Mouse (Mus musculus) v-Abl transformed pro-B cells (cell line): ENCODE results near the gene Zp1.

Experiments used
- in situ Hi-C, 2 experiments: fragments of 400-800 bp; cut with MboI; formaldehyde crosslinking; loops; one replicate each; pipeline ENCODE4 v1.15.1; 2025; ENCODE audit not compliant: unreplicated experiment in 2 of 2

The Zp1 gene

GRCm38 (mm10) chr19:10920532-10920931 is at the start of gene Zp1:
TSS of gene Zp1 (minus strand) at chr19:10920632.
- in situ Hi-C loops, result no loop called here

GRCm38 (mm10) chr19:10968578-10968977 is 48.1 kb upstream of the Zp1 start:
- in situ Hi-C loops, result loop anchor here (10.0 kb wide), 1 partner anchor 144 kb away; no protein-coding TSS in a partner anchor

GRCm38 (mm10) chr19:10965721-10966120 is 45.3 kb upstream of the Zp1 start:
- in situ Hi-C loops, result loop anchor here (10.0 kb wide), 1 partner anchor 141 kb away; no protein-coding TSS in a partner anchor

GRCm38 (mm10) chr19:10959978-10960346 is 39.5 kb upstream of the Zp1 start:
- in situ Hi-C loops, result loop anchor here (5.0 to 10.0 kb wide), 6 partner anchors 43 to 293 kb away; no protein-coding TSS in a partner anchor

GRCm38 (mm10) chr19:10959085-10959977 is 38.9 kb upstream of the Zp1 start:
- in situ Hi-C loops, result loop anchor here in 1 of 2 experiments (5.0 kb wide), 3 partner anchors 57 to 292 kb away; no protein-coding TSS in a partner anchor

GRCm38 (mm10) chr19:10952021-10952939 is 31.8 kb upstream of the Zp1 start:
- in situ Hi-C loops, result no loop called here

GRCm38 (mm10) chr19:10949558-10949957 is 29.1 kb upstream of the Zp1 start:
- in situ Hi-C loops, result no loop called here

GRCm38 (mm10) chr19:10949112-10949511 is 28.7 kb upstream of the Zp1 start, which contains the start of gene Ccdc86:
TSS of gene Ccdc86 (minus strand) at chr19:10949266.
- in situ Hi-C loops, result no loop called here

- in situ Hi-C loops, result no loop called here
These were observed 28.0 kb upstream of the Zp1 start for GRCm38 (mm10) chr19:10948416-10948815.

- in situ Hi-C loops, result no loop called here
These were observed 26.8 kb upstream of the Zp1 start for GRCm38 (mm10) chr19:10947219-10947618.

- in situ Hi-C loops, result no loop called here
These were observed 26.1 kb upstream of the Zp1 start for GRCm38 (mm10) chr19:10946506-10946905.

- in situ Hi-C loops, result no loop called here
These were observed 23.5 kb upstream of the Zp1 start for GRCm38 (mm10) chr19:10943955-10944354.

- in situ Hi-C loops, result no loop called here
These were observed 20.5 kb upstream of the Zp1 start for GRCm38 (mm10) chr19:10940801-10941457.

- in situ Hi-C loops, result no loop called here
These were observed 19.8 kb upstream of the Zp1 start for GRCm38 (mm10) chr19:10940097-10940800.

GRCm38 (mm10) chr19:10938771-10939170 is 18.3 kb upstream of the Zp1 start:
- in situ Hi-C loops, result no loop called here

- in situ Hi-C loops, result no loop called here
These were observed 16.7 kb upstream of the Zp1 start, which contains the start of gene Ptgdr2 for GRCm38 (mm10) chr19:10937110-10937563. TSS of gene Ptgdr2 (plus strand) at chr19:10937160.

GRCm38 (mm10) chr19:10936077-10936476 is 15.6 kb upstream of the Zp1 start:
- in situ Hi-C loops, result no loop called here

GRCm38 (mm10) chr19:10935029-10935428 is 14.6 kb upstream of the Zp1 start:
- in situ Hi-C loops, result no loop called here

GRCm38 (mm10) chr19:10930641-10931040 is 10.2 kb upstream of the Zp1 start:
- in situ Hi-C loops, result no loop called here

GRCm38 (mm10) chr19:10926666-10927065 is 6.2 kb upstream of the Zp1 start:
- in situ Hi-C loops, result no loop called here
